Mouse (Mus musculus) intestine, embryonic 14.5 days (tissue): Measurements from ENCODE around the gene Ccdc40. TPM values are rescaled to one million over a fixed set of nuclear protein-coding genes. Genes with fewer than 3 reads are reported as not detected.

Experiments used
- ATAC-seq: fragments of 200-750 bp; cut with Nextera tagmentation; replicated peaks from 2 replicates; pipeline ENCODE4 v1.8.0; 2017; ENCODE audit warnings: low read depth, moderate number of reproducible peaks, moderate TSS enrichment, moderate library complexity; ENCODE audit not compliant: low FRiP score, low TSS enrichment
- DNase-seq: peaks from one replicate; pipeline ENCODE4 v3.0.0-alpha.2; 2018; ENCODE audit warnings: low spot score
- H3K27ac ChIP-seq: fragments of 300-500 bp; sonication (generic); 2 replicates; pipeline ENCODE4 v1.5.1; 2014; ENCODE audit warnings: low read depth, mild to moderate bottlenecking, control low read depth
- H3K27me3 ChIP-seq: fragments of 300-500 bp; sonication (generic); replicated peaks from 2 replicates; pipeline ENCODE4 v1.6.1; 2014; ENCODE audit warnings: low read length, control low read depth; ENCODE audit not compliant: control insufficient read depth, insufficient read depth
- H3K36me3 ChIP-seq: fragments of 300-500 bp; sonication (generic); 2 replicates; pipeline ENCODE4 v1.6.1; 2014; ENCODE audit warnings: low read length, control low read depth; ENCODE audit not compliant: control insufficient read depth, insufficient read depth
- H3K4me1 ChIP-seq: fragments of 300-500 bp; sonication (generic); replicated peaks from 2 replicates; pipeline ENCODE4 v1.6.1; 2014; ENCODE audit warnings: low read length, control low read depth, mixed read lengths; ENCODE audit not compliant: control insufficient read depth, insufficient read depth
- H3K4me2 ChIP-seq: fragments of 300-500 bp; sonication (generic); 2 replicates; pipeline ENCODE4 v1.6.1; 2014; ENCODE audit warnings: low read length
- H3K4me3 ChIP-seq: fragments of 300-500 bp; sonication (generic); 2 replicates; pipeline ENCODE4 v1.5.1; 2014; ENCODE audit warnings: low read depth, low read length, control low read depth, mixed read lengths
- H3K9ac ChIP-seq: fragments of 300-500 bp; sonication (generic); 2 replicates; pipeline ENCODE4 v1.6.1; 2014; ENCODE audit warnings: mild to moderate bottlenecking, low read length
- H3K9me3 ChIP-seq: fragments of 300-500 bp; sonication (generic); 2 replicates; pipeline ENCODE4 v1.6.1; 2016; ENCODE audit warnings: low read length, control low read depth; ENCODE audit not compliant: control insufficient read depth
- WGBS: fragments of 180-500 bp; shearing (Covaris S2); extraction: QIAGEN DNeasy Blood & Tissue Kit; methylation state at CpG from one replicate; pipeline ENCODE4 v1.1.7; 2014; 5-methylcytosine and 5-hydroxymethylcytosine counted together
- polyA plus RNA-seq: library from polyadenylated mRNA; unstranded; fragments of >200 nt; fragmentation: Nextera tagmentation; extraction: Ambion mirVana; gene quantifications from 2 replicates; pipeline ENCODE4 v1.2.1, GENCODE M21; 2014

Ccdc40 gene
- polyA plus RNA-seq, 1 experiment from 2014 or later = 4.0 TPM

- 62% methylated on average over 19 of the region's 19 CpGs for WGBS
- H3K27ac ChIP-seq = no peak overlapping the region; the same call in 1 of the 2 replicates
- DNase-seq (no peak), ATAC-seq (no peak)
- H3K36me3 ChIP-seq = peaks cover 12% of the 10 kb centered on the region
- H3K4me3 ChIP-seq = no peak overlapping the region
- peaks cover 56% of the 10 kb centered on the region for H3K4me1 ChIP-seq
- H3K9ac ChIP-seq = no peak overlapping the region
- no peak overlapping the region for H3K4me2 ChIP-seq
- H3K9me3 ChIP-seq = no peaks in the 10 kb centered on the region
- no peaks in the 10 kb centered on the region for H3K27me3 ChIP-seq
Observed at GRCm38 (mm10) chr11:119213166-119213885, 15.0 kb upstream of the Ccdc40 start.

GRCm38 (mm10) chr11:119215038-119215904 lies 13.1 kb upstream of the Ccdc40 start:
- peak; percentile 85 for DNase-seq
- H3K27ac ChIP-seq = peak overlapping the region; percentile 91
- H3K4me1 ChIP-seq = peaks cover 57% of the 10 kb centered on the region
- H3K4me3 ChIP-seq = peak overlapping the region; percentile 1
- H3K27me3 ChIP-seq = no peaks in the 10 kb centered on the region
- H3K36me3 ChIP-seq = no peaks in the 10 kb centered on the region
- 0 out of 2 replicates have a peak overlapping the region, but pooled peaks have one; percentile 25 for H3K9ac ChIP-seq
- H3K4me2 ChIP-seq = peak overlapping the region; percentile 46
- peak; percentile 59 for ATAC-seq
- no peaks in the 10 kb centered on the region for H3K9me3 ChIP-seq
- WGBS = 1% methylated on average over 18 of the region's 18 CpGs

GRCm38 (mm10) chr11:119215905-119216507 lies 12.4 kb upstream of the Ccdc40 start:
- DNase-seq = no peak
- no peak; the same call in 1 of the 2 replicates for ATAC-seq
- Histone ChIP-seq H3K36me3 (no peaks in the 10 kb centered on the region), H3K4me2 (peak overlapping the region; percentile 46), H3K4me3 (peak overlapping the region; percentile 1), H3K27me3 (no peaks in the 10 kb centered on the region), H3K9ac (0 out of 2 replicates have a peak overlapping the region, but pooled peaks have one; percentile 25), H3K9me3 (no peaks in the 10 kb centered on the region), H3K27ac (peak overlapping the region; percentile 91), H3K4me1 (peaks cover 55% of the 10 kb centered on the region)
- 31% methylated on average over 9 of the region's 9 CpGs for WGBS

GRCm38 (mm10) chr11:119217861-119218260 lies 10.5 kb upstream of the Ccdc40 start:
- ATAC-seq (no peak), DNase-seq (no peak)
- no peak overlapping the region for H3K9ac ChIP-seq
- no peak overlapping the region for H3K4me3 ChIP-seq
- no peaks in the 10 kb centered on the region for H3K27me3 ChIP-seq
- H3K4me1 ChIP-seq = peaks cover 49% of the 10 kb centered on the region
- no peak overlapping the region for H3K4me2 ChIP-seq
- H3K27ac ChIP-seq = no peak overlapping the region
- 95% methylated on average over 6 of the region's 6 CpGs for WGBS
- H3K9me3 ChIP-seq = no peaks in the 10 kb centered on the region
- H3K36me3 ChIP-seq = no peaks in the 10 kb centered on the region

GRCm38 (mm10) chr11:119219816-119220465 lies 8.4 kb upstream of the Ccdc40 start:
- H3K4me1 ChIP-seq = peaks cover 38% of the 10 kb centered on the region
- H3K27me3 ChIP-seq = no peaks in the 10 kb centered on the region
- H3K36me3 ChIP-seq = no peaks in the 10 kb centered on the region
- DNase-seq (no peak), ATAC-seq (no peak)
- no peak overlapping the region for H3K27ac ChIP-seq
- H3K4me2 ChIP-seq = no peak overlapping the region
- H3K4me3 ChIP-seq = no peak overlapping the region
- H3K9ac ChIP-seq = no peak overlapping the region
- 27% methylated on average over 17 of the region's 17 CpGs for WGBS
- no peaks in the 10 kb centered on the region for H3K9me3 ChIP-seq

- Histone ChIP-seq H3K4me3 (no peak overlapping the region), H3K9ac (no peak overlapping the region), H3K27ac (no peak overlapping the region), H3K9me3 (no peaks in the 10 kb centered on the region), H3K27me3 (no peaks in the 10 kb centered on the region), H3K36me3 (no peaks in the 10 kb centered on the region), H3K4me2 (no peak overlapping the region), H3K4me1 (peaks cover 31% of the 10 kb centered on the region)
- DNase-seq = no peak
- ATAC-seq = no peak
- 47% methylated on average over 10 of the region's 11 CpGs for WGBS
Observed at GRCm38 (mm10) chr11:119221812-119222510, 6.4 kb upstream of the Ccdc40 start.

GRCm38 (mm10) chr11:119223124-119223890 lies 5.1 kb upstream of the Ccdc40 start:
- no peak overlapping the region for H3K4me2 ChIP-seq
- H3K9me3 ChIP-seq = no peaks in the 10 kb centered on the region
- no peak for ATAC-seq
- 76% methylated on average over 20 of the region's 20 CpGs for WGBS
- no peak for DNase-seq
- H3K9ac ChIP-seq = no peak overlapping the region
- no peaks in the 10 kb centered on the region for H3K36me3 ChIP-seq
- H3K4me3 ChIP-seq = no peak overlapping the region
- no peaks in the 10 kb centered on the region for H3K27me3 ChIP-seq
- H3K4me1 ChIP-seq = peaks cover 36% of the 10 kb centered on the region
- no peak overlapping the region for H3K27ac ChIP-seq
